Mouse (Mus musculus): ENCODE data around the gene Cdk14.

Cdk14 gene

GRCm38 (mm10) chr5:5092736-5093135, 327.4 kb downstream of the Cdk14 start:
- no peak for DNase-seq (ENCODE audit: low spot score in 2 of 2)

- DNase-seq (ENCODE audit: low spot score in 2 of 2), result no peak
Measured at GRCm38 (mm10) chr5:5071526-5071925, 348.6 kb downstream of the Cdk14 start.

GRCm38 (mm10) chr5:5064686-5065085, 355.4 kb downstream of the Cdk14 start:
- DNase-seq (ENCODE audit: low spot score in 2 of 2), result no peak

GRCm38 (mm10) chr5:5056102-5056883, 363.8 kb downstream of the Cdk14 start:
- no peak for DNase-seq (ENCODE audit: low spot score in 2 of 2)

GRCm38 (mm10) chr5:5055494-5055893, 364.6 kb downstream of the Cdk14 start:
- no peak for DNase-seq (ENCODE audit: low spot score in 2 of 2)

- DNase-seq (ENCODE audit: low spot score in 2 of 2), result no peak
Measured at GRCm38 (mm10) chr5:5054270-5054669, 365.8 kb downstream of the Cdk14 start.

- no peak for DNase-seq (ENCODE audit: low spot score in 2 of 2)
Measured at GRCm38 (mm10) chr5:5044326-5044725, 375.8 kb downstream of the Cdk14 start.

- DNase-seq (ENCODE audit: low spot score in 2 of 2), result no peak
Measured at GRCm38 (mm10) chr5:5042735-5043134, 377.4 kb downstream of the Cdk14 start.

- no peak for DNase-seq (ENCODE audit: low spot score in 2 of 2)
Measured at GRCm38 (mm10) chr5:5041480-5041879, 378.6 kb downstream of the Cdk14 start.

GRCm38 (mm10) chr5:5039700-5040284, 380.3 kb downstream of the Cdk14 start:
- DNase-seq (ENCODE audit: low spot score in 2 of 2), result no peak

GRCm38 (mm10) chr5:5033445-5033844, 386.7 kb downstream of the Cdk14 start:
- DNase-seq (ENCODE audit: low spot score in 2 of 2), result no peak

- DNase-seq (ENCODE audit: low spot score in 2 of 2), result no peak
Measured at GRCm38 (mm10) chr5:5032847-5033246, 387.3 kb downstream of the Cdk14 start.

- DNase-seq (ENCODE audit: low spot score in 2 of 2), result no peak
Measured at GRCm38 (mm10) chr5:5032446-5032845, 387.7 kb downstream of the Cdk14 start.

GRCm38 (mm10) chr5:5030431-5030830, 389.7 kb downstream of the Cdk14 start:
- DNase-seq (ENCODE audit: low spot score in 2 of 2), result no peak

GRCm38 (mm10) chr5:5018959-5019358, 401.2 kb downstream of the Cdk14 start:
- DNase-seq (ENCODE audit: low spot score in 2 of 2), result no peak

GRCm38 (mm10) chr5:5018242-5018641, 401.9 kb downstream of the Cdk14 start:
- no peak for DNase-seq (ENCODE audit: low spot score in 2 of 2)

GRCm38 (mm10) chr5:5013783-5014182, 406.3 kb downstream of the Cdk14 start:
- no peak for DNase-seq (ENCODE audit: low spot score in 2 of 2)

- no peak for DNase-seq (ENCODE audit: low spot score in 2 of 2)
Measured at GRCm38 (mm10) chr5:5012521-5013346, 407.4 kb downstream of the Cdk14 start.

- no peak for DNase-seq (ENCODE audit: low spot score in 2 of 2)
Measured at GRCm38 (mm10) chr5:5008153-5008745, 411.9 kb downstream of the Cdk14 start.

- no peak for DNase-seq (ENCODE audit: low spot score in 2 of 2)
Measured at GRCm38 (mm10) chr5:5007489-5008152, 412.5 kb downstream of the Cdk14 start.

GRCm38 (mm10) chr5:5005633-5006032, 414.5 kb downstream of the Cdk14 start:
- no peak for DNase-seq (ENCODE audit: low spot score in 2 of 2)

GRCm38 (mm10) chr5:5004740-5005139, 415.4 kb downstream of the Cdk14 start:
- no peak for DNase-seq (ENCODE audit: low spot score in 2 of 2)

Measured in frontal cortex, postnatal 10 days (tissue).